Mouse (Mus musculus): ENCODE measurements around the gene Scyl1. TPM values are rescaled to one million over a fixed set of nuclear protein-coding genes. Genes with fewer than 3 reads are reported as not detected.
A peak's percentile ranks its signal among the peaks of the same experiment; 100 is the strongest.

Gene Scyl1
- total and polyA plus RNA-seq, 2 experiments, result 28.9 to 46.6 TPM

- Histone ChIP-seq H3K79me2 (ENCODE audit: control insufficient read depth, insufficient read depth, low read length) (no peaks in the 10 kb centered on the region; the same call in 1 of the 2 replicates), H3K4me1 (ENCODE audit: control insufficient read depth, insufficient read depth, low read length) (peaks cover 19% of the 10 kb centered on the region), H3K4me3 (ENCODE audit: insufficient read depth, low read depth, low read length) (peak within 1 kb of the TSS; percentile 67), H3K27me3 (ENCODE audit: control insufficient read depth, insufficient read depth, low read length) (no peaks in the 10 kb centered on the region), H3K36me3 (ENCODE audit: control insufficient read depth, insufficient read depth, low read length) (peaks cover 1% of the 10 kb centered on the region; the same call in 1 of the 2 replicates), H3K27ac (replicated peaks; ENCODE audit: insufficient read depth, low read depth, low read length) (peak within 1 kb of the TSS; percentile 77), H3K9ac (ENCODE audit: low read depth, low read length) (peak within 1 kb of the TSS; percentile 73)
- 26% methylated on average over 49 of the region's 49 CpGs for WGBS
- no peak for DNase-seq (ENCODE audit: extremely low read depth, low read depth, low spot score)
- TF ChIP-seq CTCF (IDR thresholded peaks at IDR 0.05; ENCODE audit: low read depth, low read length) (no peak), POLR2A (IDR thresholded peaks at IDR 0.05; ENCODE audit: extremely low read depth, insufficient read depth, low read length) (no peak)
These were observed 45.3 kb downstream of the Scyl1 start, which contains the start of gene Ehbp1l1 for GRCm38 (mm10) chr19:5725767-5726515. Ehbp1l1 (minus strand) TSS chr19:5726317.

- no peak for DNase-seq (ENCODE audit: extremely low read depth, low read depth, low spot score)
- H3K9ac ChIP-seq (ENCODE audit: low read depth, low read length), result peak overlapping the region; percentile 73
- peaks cover 2% of the 10 kb centered on the region; the same call in 1 of the 2 replicates for H3K36me3 ChIP-seq (ENCODE audit: control insufficient read depth, insufficient read depth, low read length)
- TF ChIP-seq CTCF (IDR thresholded peaks at IDR 0.05; ENCODE audit: low read depth, low read length) (no peak), POLR2A (IDR thresholded peaks at IDR 0.05; ENCODE audit: extremely low read depth, insufficient read depth, low read length) (no peak)
- peak overlapping the region; percentile 67 for H3K4me3 ChIP-seq (ENCODE audit: insufficient read depth, low read depth, low read length)
- peaks cover 16% of the 10 kb centered on the region for H3K4me1 ChIP-seq (ENCODE audit: control insufficient read depth, insufficient read depth, low read length)
- H3K27ac ChIP-seq (replicated peaks; ENCODE audit: insufficient read depth, low read depth, low read length), result peak overlapping the region; percentile 77
- 72% methylated on average over 12 of the region's 12 CpGs for WGBS
- H3K27me3 ChIP-seq (ENCODE audit: control insufficient read depth, insufficient read depth, low read length), result no peaks in the 10 kb centered on the region
- H3K79me2 ChIP-seq (ENCODE audit: control insufficient read depth, insufficient read depth, low read length), result no peaks in the 10 kb centered on the region; the same call in 1 of the 2 replicates
These were observed 46.1 kb downstream of the Scyl1 start for GRCm38 (mm10) chr19:5725029-5725707.

DNA sequence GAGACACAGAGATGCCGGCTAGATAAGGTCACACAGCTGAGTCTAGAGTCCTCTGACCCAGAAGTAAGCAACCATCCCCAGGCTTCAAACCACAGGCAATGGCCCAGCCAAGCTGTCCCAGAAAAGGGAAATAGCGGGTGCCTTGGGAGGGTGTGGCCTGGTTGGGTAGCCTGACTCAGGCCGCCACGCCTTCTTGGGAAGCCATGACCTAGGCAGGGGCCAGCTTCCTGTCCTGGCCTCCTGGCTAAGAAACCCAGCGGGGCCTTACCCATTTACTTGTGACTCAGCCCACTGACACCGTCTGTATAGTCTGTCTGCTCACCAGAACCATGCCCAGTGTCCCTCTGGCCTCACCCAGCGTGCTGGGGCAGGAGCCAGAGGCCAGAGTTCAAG lies 46.7 kb downstream of the Scyl1 start:
- DNase-seq (ENCODE audit: extremely low read depth, low read depth, low spot score), result peak; percentile 83
- no peaks in the 10 kb centered on the region; the same call in 1 of the 2 replicates for H3K79me2 ChIP-seq (ENCODE audit: control insufficient read depth, insufficient read depth, low read length)
- TF ChIP-seq CTCF (IDR thresholded peaks at IDR 0.05; ENCODE audit: low read depth, low read length), result no peak
- TF ChIP-seq POLR2A (IDR thresholded peaks at IDR 0.05; ENCODE audit: extremely low read depth, insufficient read depth, low read length), result no peak
- WGBS, result 25% methylated on average over 7 of the region's 7 CpGs
- H3K27ac ChIP-seq (replicated peaks; ENCODE audit: insufficient read depth, low read depth, low read length), result peak overlapping the region; percentile 77
- no peaks in the 10 kb centered on the region for H3K27me3 ChIP-seq (ENCODE audit: control insufficient read depth, insufficient read depth, low read length)
- H3K4me3 ChIP-seq (ENCODE audit: insufficient read depth, low read depth, low read length), result peak overlapping the region; percentile 67; the same call in 1 of the 2 replicates
- peak overlapping the region; percentile 3 for H3K9ac ChIP-seq (ENCODE audit: low read depth, low read length)
- peaks cover 14% of the 10 kb centered on the region for H3K4me1 ChIP-seq (ENCODE audit: control insufficient read depth, insufficient read depth, low read length)
- peaks cover 2% of the 10 kb centered on the region; the same call in 1 of the 2 replicates for H3K36me3 ChIP-seq (ENCODE audit: control insufficient read depth, insufficient read depth, low read length)

GRCm38 (mm10) chr19:5723934-5724548 lies 47.2 kb downstream of the Scyl1 start:
- Histone ChIP-seq H3K9ac (ENCODE audit: low read depth, low read length) (0 out of 2 replicates have a peak overlapping the region, but pooled peaks have one; percentile 0), H3K27me3 (ENCODE audit: control insufficient read depth, insufficient read depth, low read length) (no peaks in the 10 kb centered on the region), H3K79me2 (ENCODE audit: control insufficient read depth, insufficient read depth, low read length) (no peaks in the 10 kb centered on the region; the same call in 1 of the 2 replicates), H3K4me3 (ENCODE audit: insufficient read depth, low read depth, low read length) (no peak overlapping the region), H3K27ac (replicated peaks; ENCODE audit: insufficient read depth, low read depth, low read length) (peak overlapping the region; percentile 77), H3K4me1 (ENCODE audit: control insufficient read depth, insufficient read depth, low read length) (peaks cover 14% of the 10 kb centered on the region), H3K36me3 (ENCODE audit: control insufficient read depth, insufficient read depth, low read length) (peaks cover 2% of the 10 kb centered on the region; the same call in 1 of the 2 replicates)
- TF ChIP-seq CTCF (IDR thresholded peaks at IDR 0.05; ENCODE audit: low read depth, low read length) (no peak), POLR2A (IDR thresholded peaks at IDR 0.05; ENCODE audit: extremely low read depth, insufficient read depth, low read length) (no peak)
- DNase-seq (ENCODE audit: extremely low read depth, low read depth, low spot score), result no peak
- WGBS, result 65% methylated on average over 4 of the region's 4 CpGs

GRCm38 (mm10) chr19:5722848-5723425 lies 48.3 kb downstream of the Scyl1 start:
- TF ChIP-seq CTCF (IDR thresholded peaks at IDR 0.05; ENCODE audit: low read depth, low read length) (no peak), POLR2A (IDR thresholded peaks at IDR 0.05; ENCODE audit: extremely low read depth, insufficient read depth, low read length) (no peak)
- H3K4me1 ChIP-seq (ENCODE audit: control insufficient read depth, insufficient read depth, low read length), result peaks cover 8% of the 10 kb centered on the region
- DNase-seq (ENCODE audit: extremely low read depth, low read depth, low spot score), result no peak
- H3K9ac ChIP-seq (ENCODE audit: low read depth, low read length), result no peak overlapping the region
- WGBS, result 82% methylated on average over 7 of the region's 7 CpGs
- H3K79me2 ChIP-seq (ENCODE audit: control insufficient read depth, insufficient read depth, low read length), result no peaks in the 10 kb centered on the region
- H3K4me3 ChIP-seq (ENCODE audit: insufficient read depth, low read depth, low read length), result no peak overlapping the region
- peaks cover 2% of the 10 kb centered on the region; the same call in 1 of the 2 replicates for H3K36me3 ChIP-seq (ENCODE audit: control insufficient read depth, insufficient read depth, low read length)
- H3K27me3 ChIP-seq (ENCODE audit: control insufficient read depth, insufficient read depth, low read length), result no peaks in the 10 kb centered on the region
- H3K27ac ChIP-seq (replicated peaks; ENCODE audit: insufficient read depth, low read depth, low read length), result no peak overlapping the region
